Mouse (Mus musculus): Measurements from ENCODE around the gene Car4.

- TF ChIP-seq CTCF (IDR thresholded peaks at IDR 0.05; ENCODE audit: extremely low read depth, insufficient read depth, low read length) (no peak), POLR2A (IDR thresholded peaks at IDR 0.05; ENCODE audit: extremely low read depth, insufficient read depth, low read length) (no peak)
Measured at GRCm38 (mm10) chr11:84976706-84977105, 19.1 kb downstream of the Car4 start.
